Mouse (Mus musculus) monocyte, adult 2 months (primary cell): ENCODE data around the gene Ptpdc1.

Experiments
- DNase-seq, 2 experiments: peaks; one replicate each; pipeline ENCODE4 v3.0.0; 2022; ENCODE audit warnings: low spot score in 2 of 2, low read depth in 1 of 2

Ptpdc1 gene

DNA sequence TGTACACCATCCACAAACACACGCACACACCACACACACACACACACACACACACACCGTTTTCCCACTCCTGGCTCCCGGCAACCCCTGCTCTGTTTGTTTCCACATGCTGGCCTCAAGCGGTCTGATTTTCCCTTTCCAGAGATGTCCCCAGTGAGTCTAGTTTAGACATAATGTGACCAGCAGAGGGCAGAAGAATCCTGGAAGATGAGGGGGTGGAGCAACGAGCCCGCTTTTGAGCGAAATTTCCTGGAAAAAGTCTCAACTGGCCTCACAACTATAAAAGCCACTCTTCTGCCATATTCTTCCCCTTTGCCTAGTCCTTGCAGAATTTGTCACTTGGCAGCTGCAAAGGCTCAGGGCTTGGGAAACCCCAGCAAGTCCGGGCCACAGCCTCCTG lies 30.2 kb upstream of the Ptpdc1 start:
- DNase-seq: no peak

- no peak for DNase-seq
Measured at GRCm38 (mm10) chr13:48653788-48654770, 28.6 kb upstream of the Ptpdc1 start.

DNA sequence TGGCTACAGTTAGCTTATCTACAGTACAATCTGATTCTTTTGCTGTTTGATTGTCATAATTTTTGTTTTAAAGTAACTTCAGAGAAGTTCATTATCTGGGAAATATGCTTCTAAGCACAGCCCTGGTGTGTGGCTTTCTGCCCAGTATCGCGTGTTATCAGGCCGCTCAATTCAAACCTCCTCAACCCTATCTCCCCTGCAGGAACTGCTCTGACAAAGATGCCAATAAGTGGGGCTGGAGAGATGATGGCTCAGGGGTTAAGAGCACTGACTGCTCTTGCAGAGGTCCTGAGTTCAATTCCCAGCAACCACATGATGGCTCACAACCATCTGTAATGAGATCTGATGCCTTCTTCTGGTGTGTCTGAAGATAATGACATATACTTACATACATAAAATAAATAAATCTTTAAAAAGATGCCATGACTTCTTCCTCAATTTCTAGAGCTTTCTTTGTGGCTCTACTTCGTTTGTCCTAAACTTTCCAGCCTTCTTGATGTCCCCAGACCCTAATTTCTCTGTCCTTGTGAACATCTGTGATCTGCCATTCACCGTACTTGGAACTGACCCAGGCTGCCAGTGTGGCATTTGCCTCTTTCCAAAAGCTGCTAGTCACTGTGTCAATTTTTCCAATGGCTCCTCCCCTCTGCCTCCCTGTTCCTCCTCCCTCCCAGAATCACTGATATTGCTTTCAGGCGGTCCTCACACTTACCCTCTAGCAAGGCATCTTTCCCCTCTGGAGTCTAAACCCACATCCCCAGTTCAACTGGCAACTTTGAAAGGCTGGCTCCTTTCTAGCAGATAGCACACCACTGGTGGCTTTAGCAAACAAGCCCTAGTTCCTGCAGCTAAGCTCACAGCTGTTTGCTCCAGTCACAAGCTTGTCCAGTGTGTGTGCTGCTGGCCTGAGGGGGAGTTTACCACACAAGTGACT lies 25.9 kb upstream of the Ptpdc1 start:
- DNase-seq: no peak

DNA sequence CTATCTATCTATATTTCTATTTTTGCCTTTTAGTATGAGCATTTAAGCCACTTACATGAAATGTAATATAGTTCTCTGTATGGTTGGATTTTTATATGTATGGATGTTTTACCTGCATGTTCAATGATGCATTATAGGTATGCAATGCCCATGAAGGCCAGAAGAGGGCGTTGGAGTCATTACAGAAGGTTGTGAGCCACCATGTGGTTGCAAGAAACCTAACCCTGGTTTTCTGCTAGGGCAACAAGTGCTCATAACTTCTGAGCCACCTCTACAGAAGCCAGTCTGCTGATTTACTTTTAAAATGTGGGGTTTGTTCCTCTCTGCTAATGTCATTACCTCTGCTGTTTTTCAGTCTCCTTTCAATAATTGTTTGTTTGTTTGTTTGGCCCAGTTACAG lies 25.2 kb upstream of the Ptpdc1 start:
- DNase-seq: no peak

DNA sequence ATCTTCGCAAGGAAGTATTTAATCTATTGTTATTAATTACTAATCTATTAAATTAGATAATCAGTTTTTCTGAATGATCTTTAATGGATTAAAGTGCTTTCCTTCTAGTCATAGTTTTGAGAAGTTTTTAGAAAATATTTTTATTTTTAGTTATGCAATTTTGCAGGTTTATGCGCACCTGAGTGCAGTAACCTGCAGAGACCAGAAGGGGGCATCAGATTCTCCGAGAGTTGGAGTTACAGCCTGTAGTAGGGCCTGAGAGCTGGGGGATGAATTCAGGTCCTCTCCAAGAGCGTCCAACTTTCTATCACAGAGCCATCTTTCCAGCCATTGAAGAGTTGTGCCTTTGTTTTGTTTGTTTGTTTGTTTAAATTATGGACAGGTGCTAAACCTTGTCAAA lies 21.2 kb upstream of the Ptpdc1 start:
- DNase-seq: no peak

DNA sequence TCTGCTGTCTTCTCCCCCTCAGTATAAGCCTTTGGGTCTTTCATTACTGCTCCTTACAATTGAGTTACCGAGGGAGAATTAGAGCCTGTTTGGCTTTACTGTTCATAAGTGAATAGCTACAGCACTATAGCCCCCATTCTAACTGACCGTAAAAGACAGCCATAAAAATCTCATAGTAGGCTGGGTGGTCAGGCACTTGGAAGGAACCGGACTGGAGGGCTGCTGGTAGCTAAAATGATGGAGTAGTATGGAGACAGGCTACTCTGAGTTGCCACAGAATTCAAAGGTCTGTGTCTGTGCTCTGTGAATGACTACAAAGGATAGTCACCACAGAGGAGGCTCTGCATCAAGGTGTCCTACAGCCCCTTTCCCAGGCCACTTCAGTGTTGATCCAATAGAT lies 18.5 kb upstream of the Ptpdc1 start:
- DNase-seq: no peak

GRCm38 (mm10) chr13:48643072-48643471 lies 17.6 kb upstream of the Ptpdc1 start:
- DNase-seq: no peak

GRCm38 (mm10) chr13:48639570-48639969 lies 14.1 kb upstream of the Ptpdc1 start:
- no peak for DNase-seq

DNA sequence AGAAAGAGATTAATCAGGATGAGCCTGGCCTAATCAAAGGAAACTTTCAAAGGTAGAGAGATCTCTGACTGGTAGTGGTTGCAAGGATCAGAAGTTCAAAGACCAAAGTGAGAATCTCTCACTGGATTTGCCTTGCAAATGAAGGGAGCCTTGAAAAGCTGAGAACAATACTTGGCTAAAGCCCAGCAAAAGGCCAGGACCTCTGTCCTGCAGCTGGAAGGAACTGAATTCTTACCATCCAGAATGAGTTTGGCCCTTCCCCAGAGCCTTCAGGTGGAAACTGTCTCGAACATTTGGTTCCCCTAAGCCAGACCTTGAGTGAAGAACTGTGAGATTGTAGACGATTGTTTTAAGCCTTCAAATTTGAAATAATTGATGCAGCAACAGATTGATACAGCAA lies 12.2 kb upstream of the Ptpdc1 start:
- DNase-seq: no peak

GRCm38 (mm10) chr13:48631691-48632090 lies 6.2 kb upstream of the Ptpdc1 start:
- DNase-seq: no peak

DNA sequence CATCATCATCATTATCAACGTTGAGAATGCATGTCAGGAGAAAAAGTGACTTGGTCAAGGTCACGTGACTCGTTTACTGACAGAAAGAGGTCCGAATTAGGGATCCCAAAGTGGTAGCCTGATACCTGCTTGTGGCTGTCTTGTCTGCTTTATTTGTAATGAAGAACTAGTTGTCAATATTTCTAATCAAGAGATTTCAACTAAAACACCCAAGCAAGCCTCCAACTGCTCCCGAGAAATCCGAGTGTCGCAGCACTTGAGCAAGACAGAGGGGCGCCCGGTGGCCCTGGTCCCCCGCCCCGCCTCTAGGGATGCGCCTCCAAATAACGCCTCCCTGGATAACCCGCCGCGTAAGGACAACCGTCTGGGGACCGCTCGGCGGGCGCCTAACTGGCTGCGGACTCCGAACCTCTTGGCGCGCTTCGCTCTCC lies 481 bp downstream of the Ptpdc1 start:
- no peak for DNase-seq

GRCm38 (mm10) chr13:48618890-48619289 lies 6.6 kb downstream of the Ptpdc1 start:
- DNase-seq: no peak

GRCm38 (mm10) chr13:48617774-48618173 lies 7.7 kb downstream of the Ptpdc1 start:
- no peak for DNase-seq

DNA sequence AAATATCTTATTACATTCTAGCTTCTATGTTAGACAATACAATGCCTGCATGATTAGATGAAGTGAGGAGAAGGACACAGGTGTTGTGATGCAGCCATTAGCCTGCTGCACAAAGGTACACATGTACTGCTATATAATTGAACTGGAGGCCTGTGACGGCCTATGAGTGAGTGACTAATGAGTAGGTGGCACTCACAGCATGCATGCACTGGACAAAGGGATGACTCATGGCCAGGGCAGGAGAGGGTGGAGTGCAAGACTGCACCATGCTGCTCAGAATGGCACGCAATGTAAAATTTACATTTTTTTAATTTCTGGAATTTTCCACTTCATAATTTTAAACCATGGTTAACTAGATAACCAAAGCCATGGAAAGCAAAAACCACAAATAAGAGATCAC lies 10.9 kb downstream of the Ptpdc1 start:
- DNase-seq: no peak

DNA sequence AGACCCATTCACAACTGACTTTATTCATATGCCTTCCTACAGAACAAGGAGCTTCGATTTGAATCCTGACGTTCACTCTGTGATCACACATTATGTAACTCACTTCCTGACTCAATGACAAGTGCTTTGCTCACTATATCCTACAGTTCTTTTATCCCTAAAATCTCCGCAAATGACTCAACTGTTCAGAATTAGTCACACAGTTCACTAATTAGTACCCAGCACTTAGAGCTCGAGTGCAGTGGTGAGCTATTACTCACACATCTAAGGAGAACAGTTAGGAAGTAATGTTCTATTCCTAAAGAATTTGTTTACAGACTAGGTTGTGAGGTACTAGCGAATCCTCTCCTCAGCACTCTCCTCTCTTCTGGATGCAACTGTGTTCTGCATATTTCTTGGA lies 16.4 kb downstream of the Ptpdc1 start:
- DNase-seq: no peak

GRCm38 (mm10) chr13:48604591-48604990 lies 20.9 kb downstream of the Ptpdc1 start:
- no peak for DNase-seq

- no peak for DNase-seq
Measured at GRCm38 (mm10) chr13:48603296-48603695, 22.2 kb downstream of the Ptpdc1 start.

GRCm38 (mm10) chr13:48594605-48595004 lies 30.9 kb downstream of the Ptpdc1 start:
- no peak for DNase-seq

DNA sequence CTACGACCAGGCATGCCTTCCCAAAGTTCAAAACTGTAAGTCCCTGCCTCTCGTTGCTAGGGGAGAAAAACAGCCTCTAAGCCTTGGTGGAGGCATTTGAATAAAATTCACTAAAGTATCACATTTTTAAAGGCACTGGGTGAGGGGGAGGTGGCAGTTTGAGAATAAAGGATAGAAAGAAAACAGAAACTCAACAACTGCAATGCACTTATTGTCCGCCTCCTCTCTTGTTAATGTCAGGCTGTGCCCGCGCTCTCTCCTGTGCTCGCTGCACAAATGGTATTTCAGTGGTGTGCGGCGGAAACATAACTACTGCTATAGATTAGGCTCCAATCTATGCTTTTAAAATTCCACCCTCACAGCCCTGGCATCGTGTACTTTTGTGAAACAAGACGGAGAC lies 31.4 kb downstream of the Ptpdc1 start:
- no peak for DNase-seq

DNA sequence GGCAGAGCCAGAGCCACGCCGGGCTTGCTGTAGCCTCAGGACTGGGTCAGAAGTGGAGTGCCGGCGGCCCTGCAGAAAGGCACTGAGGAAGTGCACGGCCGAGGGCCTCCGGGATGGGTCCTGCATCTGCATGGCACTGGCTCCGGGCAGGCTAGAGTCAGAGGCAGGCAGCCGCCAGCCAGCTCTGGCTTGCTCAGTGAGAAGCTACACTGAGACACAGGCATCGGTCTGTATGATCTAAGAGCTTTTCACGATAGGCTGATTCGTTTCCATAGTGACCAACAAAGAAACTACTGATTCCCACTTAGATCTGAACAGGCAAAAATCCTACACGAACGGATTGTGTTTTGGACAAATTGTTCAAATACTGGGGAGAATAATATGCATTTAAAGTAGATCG lies 32.3 kb downstream of the Ptpdc1 start:
- DNase-seq: no peak

DNA sequence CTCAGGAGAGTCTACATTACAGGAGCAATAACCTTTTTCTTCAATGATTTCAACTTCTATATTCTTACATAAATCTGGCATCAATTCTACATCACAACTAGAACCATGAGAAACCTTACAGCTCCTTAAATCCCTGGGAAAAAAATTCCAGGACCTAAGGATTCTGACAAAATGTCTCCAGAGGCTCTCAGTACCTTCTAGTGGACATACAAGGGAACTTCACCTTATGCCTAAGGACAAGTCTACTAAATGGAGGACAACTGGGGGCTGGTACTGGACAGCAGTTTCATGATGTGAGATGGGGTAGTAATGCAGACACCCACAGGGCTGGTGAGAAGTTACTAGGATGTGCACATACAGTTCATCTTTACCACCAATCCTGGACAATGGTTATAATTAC lies 34.7 kb downstream of the Ptpdc1 start:
- no peak for DNase-seq

DNA sequence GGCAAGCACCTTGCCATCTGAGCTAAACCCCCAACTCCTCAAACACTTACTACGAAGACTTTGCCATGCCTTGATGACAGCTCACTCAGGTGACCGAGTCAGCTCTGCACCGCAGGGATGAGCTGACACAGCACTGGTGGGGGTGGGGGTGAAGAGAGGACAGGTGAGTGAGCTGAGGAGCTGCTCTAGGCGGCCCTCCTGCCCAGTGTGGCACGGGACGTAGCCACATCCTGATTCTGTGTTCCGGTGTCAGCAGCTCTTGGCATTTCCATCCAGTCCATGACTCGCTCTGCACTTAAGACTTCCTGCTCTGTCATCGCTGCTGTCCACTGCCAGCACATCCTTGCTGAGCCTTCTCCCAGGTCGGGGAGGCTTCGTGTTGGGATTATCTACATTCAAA lies 38.1 kb downstream of the Ptpdc1 start:
- no peak for DNase-seq
